Mouse (Mus musculus) hindbrain, embryonic 13.5 days (tissue): ENCODE measurements around the gene Clstn2. TPM values are rescaled to one million over a fixed set of nuclear protein-coding genes. Genes with fewer than 3 reads are reported as not detected.

Source experiments
- ATAC-seq: fragments of 200-750 bp; cut with Nextera tagmentation; 2 replicates; pipeline ENCODE4 v1.8.0; 2017; ENCODE audit warnings: moderate TSS enrichment; ENCODE audit not compliant: low FRiP score
- H3K27ac ChIP-seq: fragments of 300-500 bp; sonication (generic); 2 replicates; pipeline ENCODE4 v1.5.1; 2015; ENCODE audit warnings: inconsistent platforms, mild to moderate bottlenecking, moderate library complexity
- H3K27me3 ChIP-seq: fragments of 300-500 bp; sonication (generic); 2 replicates; pipeline ENCODE4 v1.6.1; 2015; ENCODE audit warnings: mild to moderate bottlenecking, inconsistent platforms
- H3K36me3 ChIP-seq: fragments of 300-500 bp; sonication (generic); 2 replicates; pipeline ENCODE4 v1.6.1; 2015; ENCODE audit warnings: mild to moderate bottlenecking, inconsistent platforms
- H3K4me1 ChIP-seq: fragments of 300-500 bp; sonication (generic); replicated peaks from 2 replicates; pipeline ENCODE4 v1.6.1; 2015; ENCODE audit warnings: inconsistent platforms
- H3K4me2 ChIP-seq: fragments of 300-500 bp; sonication (generic); 2 replicates; pipeline ENCODE4 v1.6.1; 2015; ENCODE audit warnings: inconsistent platforms, mild to moderate bottlenecking, moderate library complexity
- H3K4me3 ChIP-seq: fragments of 300-500 bp; sonication (generic); 2 replicates; pipeline ENCODE4 v1.5.1; 2015; ENCODE audit warnings: mild to moderate bottlenecking, inconsistent platforms
- H3K9ac ChIP-seq: fragments of 300-500 bp; sonication (generic); 2 replicates; pipeline ENCODE4 v1.6.1; 2015; ENCODE audit warnings: mild to moderate bottlenecking, inconsistent platforms
- H3K9me3 ChIP-seq: fragments of 300-500 bp; sonication (generic); 2 replicates; pipeline ENCODE4 v1.6.1; 2016; ENCODE audit warnings: inconsistent platforms
- WGBS: fragments of 180-500 bp; shearing (Covaris S2); methylation state at CpG from one replicate; pipeline ENCODE4 v1.1.7; 2015; 5-methylcytosine and 5-hydroxymethylcytosine counted together
- polyA plus RNA-seq: library from polyadenylated mRNA; unstranded; fragments of >200 nt; fragmentation: Nextera tagmentation; extraction: Ambion mirVana; gene quantifications from 2 replicates; pipeline ENCODE4 v1.2.1, GENCODE M21; 2015

The Clstn2 gene
- polyA plus RNA-seq, 1 experiment from 2014 or later, result 11.9 TPM

DNA sequence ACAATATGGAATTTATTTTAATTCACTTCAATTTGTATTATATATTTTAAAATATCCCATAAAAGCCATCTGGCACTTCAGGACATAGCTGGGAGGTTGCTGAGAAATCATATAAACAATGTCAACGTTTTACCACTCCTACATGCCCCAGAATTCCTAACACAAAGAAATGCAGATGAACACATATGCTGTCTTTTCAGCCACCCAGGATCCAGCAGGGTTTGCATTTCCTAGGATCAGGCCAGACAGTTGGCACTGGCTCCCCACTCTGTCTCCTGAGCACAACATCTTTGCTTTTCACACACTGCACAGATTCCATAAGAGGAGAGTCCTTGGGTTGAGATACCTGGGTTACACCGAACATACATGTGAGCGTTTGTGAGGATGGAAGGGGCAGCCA is 508.1 kb downstream of the Clstn2 start:
- no peak overlapping the region for H3K4me2 ChIP-seq
- no peak overlapping the region for H3K9ac ChIP-seq
- no peaks in the 10 kb centered on the region for H3K27me3 ChIP-seq
- H3K27ac ChIP-seq, result peak overlapping the region; percentile 42; the same call in 1 of the 2 replicates
- no peak overlapping the region for H3K4me3 ChIP-seq
- no peak for ATAC-seq
- 80% methylated on average over 3 of the region's 3 CpGs for WGBS
- no peaks in the 10 kb centered on the region; the same call in 1 of the 2 replicates for H3K4me1 ChIP-seq
- no peaks in the 10 kb centered on the region for H3K9me3 ChIP-seq
- no peaks in the 10 kb centered on the region for H3K36me3 ChIP-seq

DNA sequence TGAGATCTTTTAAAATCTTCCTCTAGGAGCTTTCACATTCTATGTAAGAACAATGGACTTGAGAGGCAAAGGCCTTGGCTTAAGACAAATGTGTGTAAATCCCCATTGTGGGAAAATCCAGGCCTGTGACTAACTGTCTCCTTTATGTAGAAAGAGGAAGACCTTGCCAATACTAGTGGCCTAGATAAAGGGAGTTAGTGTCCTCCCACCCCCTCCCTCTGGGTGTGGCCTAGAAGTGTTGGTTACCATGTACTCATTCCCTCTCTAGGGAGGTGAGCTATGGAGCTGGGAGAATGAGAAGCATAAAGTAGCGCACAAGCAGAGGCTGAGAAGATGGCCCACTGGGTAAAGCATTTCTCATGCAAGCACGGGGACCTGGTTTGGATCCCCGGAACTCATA is 512.2 kb downstream of the Clstn2 start:
- WGBS, result 96% methylated on average over 3 of the region's 3 CpGs
- Histone ChIP-seq H3K4me1 (no peaks in the 10 kb centered on the region), H3K4me3 (no peak overlapping the region), H3K4me2 (no peak overlapping the region), H3K27ac (no peak overlapping the region), H3K27me3 (no peaks in the 10 kb centered on the region), H3K36me3 (no peaks in the 10 kb centered on the region), H3K9ac (no peak overlapping the region), H3K9me3 (no peaks in the 10 kb centered on the region)
- no peak for ATAC-seq

- Histone ChIP-seq H3K9ac (no peak overlapping the region), H3K27me3 (no peaks in the 10 kb centered on the region), H3K9me3 (no peaks in the 10 kb centered on the region), H3K27ac (no peak overlapping the region), H3K4me1 (no peaks in the 10 kb centered on the region), H3K4me2 (no peak overlapping the region), H3K4me3 (no peak overlapping the region), H3K36me3 (no peaks in the 10 kb centered on the region)
- 62% methylated on average over 3 of the region's 3 CpGs for WGBS
- ATAC-seq, result no peak
These were observed 516.0 kb downstream of the Clstn2 start for GRCm38 (mm10) chr9:97517006-97517405.

DNA sequence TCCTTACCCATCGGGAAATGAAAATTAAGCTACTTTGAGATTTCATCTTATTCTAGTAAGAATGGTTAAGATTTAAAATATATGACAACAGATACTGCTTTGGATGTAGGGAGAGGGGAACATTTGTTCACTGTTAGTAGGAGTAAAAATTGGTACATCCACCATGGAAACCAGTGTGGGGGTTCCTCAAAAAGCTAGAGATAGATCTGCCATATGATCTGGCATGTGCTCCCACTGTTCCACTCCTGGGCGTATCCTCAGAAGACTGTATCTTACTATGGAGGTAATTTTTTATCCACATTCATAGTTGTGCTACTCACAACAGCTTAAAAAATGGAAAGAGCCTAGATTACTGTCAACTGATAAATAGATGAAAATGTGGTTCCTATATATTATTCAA is 518.3 kb downstream of the Clstn2 start:
- 88% methylated on average over 2 of the region's 2 CpGs for WGBS
- Histone ChIP-seq H3K9me3 (no peaks in the 10 kb centered on the region), H3K4me1 (no peaks in the 10 kb centered on the region), H3K27me3 (no peaks in the 10 kb centered on the region), H3K27ac (no peak overlapping the region), H3K36me3 (no peaks in the 10 kb centered on the region), H3K4me3 (no peak overlapping the region), H3K9ac (no peak overlapping the region), H3K4me2 (no peak overlapping the region)
- no peak for ATAC-seq

DNA sequence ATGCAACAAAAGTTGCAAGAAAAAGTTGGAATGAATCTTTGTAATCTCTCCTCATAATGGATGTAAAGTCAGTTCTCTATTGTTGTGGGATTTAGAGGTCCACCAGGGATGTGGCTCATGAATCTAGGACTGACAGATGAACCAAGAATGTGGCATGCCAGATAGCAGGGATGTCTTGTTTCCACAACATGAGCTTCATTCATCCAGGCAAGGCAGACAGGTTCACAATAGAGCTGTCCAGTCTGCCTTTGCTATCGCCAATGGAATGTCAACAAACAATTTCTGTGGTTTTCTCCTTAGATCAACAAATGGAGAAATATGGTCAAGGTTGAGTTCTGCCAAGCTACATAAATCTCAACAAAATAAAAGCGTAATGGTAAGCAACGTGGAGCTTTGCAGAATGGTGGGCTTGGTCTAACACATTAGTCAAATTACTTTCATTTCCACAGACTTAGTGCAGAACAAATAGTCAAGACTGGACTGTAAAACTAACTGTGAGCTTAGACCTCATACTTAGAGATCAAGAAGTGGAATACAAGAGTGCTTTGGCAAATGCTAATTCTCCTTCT is 520.6 kb downstream of the Clstn2 start:
- Histone ChIP-seq H3K4me2 (no peak overlapping the region), H3K36me3 (no peaks in the 10 kb centered on the region), H3K4me3 (no peak overlapping the region), H3K9ac (no peak overlapping the region), H3K27me3 (no peaks in the 10 kb centered on the region), H3K27ac (no peak overlapping the region), H3K9me3 (no peaks in the 10 kb centered on the region), H3K4me1 (no peaks in the 10 kb centered on the region)
- ATAC-seq, result no peak
- WGBS, result 69% methylated on average over 3 of the region's 3 CpGs

GRCm38 (mm10) chr9:97501416-97501815 is 531.6 kb downstream of the Clstn2 start:
- WGBS, result 58% methylated on average over 4 of the region's 4 CpGs
- Histone ChIP-seq H3K36me3 (no peaks in the 10 kb centered on the region), H3K4me2 (no peak overlapping the region), H3K9me3 (no peaks in the 10 kb centered on the region), H3K9ac (no peak overlapping the region), H3K27me3 (no peaks in the 10 kb centered on the region), H3K27ac (no peak overlapping the region), H3K4me1 (peaks cover 7% of the 10 kb centered on the region; the same call in 1 of the 2 replicates), H3K4me3 (no peak overlapping the region)
- no peak for ATAC-seq

GRCm38 (mm10) chr9:97495056-97495455 is 537.9 kb downstream of the Clstn2 start:
- WGBS, result 94% methylated on average over 6 of the region's 6 CpGs
- Histone ChIP-seq H3K4me1 (no peaks in the 10 kb centered on the region), H3K9me3 (no peaks in the 10 kb centered on the region), H3K4me2 (no peak overlapping the region), H3K4me3 (no peak overlapping the region), H3K27ac (no peak overlapping the region), H3K9ac (no peak overlapping the region), H3K36me3 (no peaks in the 10 kb centered on the region), H3K27me3 (no peaks in the 10 kb centered on the region)
- ATAC-seq, result no peak

- H3K27ac ChIP-seq, result no peak overlapping the region
- H3K27me3 ChIP-seq, result no peaks in the 10 kb centered on the region
- H3K4me1 ChIP-seq, result no peaks in the 10 kb centered on the region
- H3K36me3 ChIP-seq, result no peaks in the 10 kb centered on the region
- no peak overlapping the region for H3K4me3 ChIP-seq
- 87% methylated on average over 2 of the region's 2 CpGs for WGBS
- H3K9ac ChIP-seq, result no peak overlapping the region
- H3K9me3 ChIP-seq, result no peaks in the 10 kb centered on the region
- no peak for ATAC-seq
- no peak overlapping the region for H3K4me2 ChIP-seq
These were observed 541.4 kb downstream of the Clstn2 start for GRCm38 (mm10) chr9:97491626-97492025.

DNA sequence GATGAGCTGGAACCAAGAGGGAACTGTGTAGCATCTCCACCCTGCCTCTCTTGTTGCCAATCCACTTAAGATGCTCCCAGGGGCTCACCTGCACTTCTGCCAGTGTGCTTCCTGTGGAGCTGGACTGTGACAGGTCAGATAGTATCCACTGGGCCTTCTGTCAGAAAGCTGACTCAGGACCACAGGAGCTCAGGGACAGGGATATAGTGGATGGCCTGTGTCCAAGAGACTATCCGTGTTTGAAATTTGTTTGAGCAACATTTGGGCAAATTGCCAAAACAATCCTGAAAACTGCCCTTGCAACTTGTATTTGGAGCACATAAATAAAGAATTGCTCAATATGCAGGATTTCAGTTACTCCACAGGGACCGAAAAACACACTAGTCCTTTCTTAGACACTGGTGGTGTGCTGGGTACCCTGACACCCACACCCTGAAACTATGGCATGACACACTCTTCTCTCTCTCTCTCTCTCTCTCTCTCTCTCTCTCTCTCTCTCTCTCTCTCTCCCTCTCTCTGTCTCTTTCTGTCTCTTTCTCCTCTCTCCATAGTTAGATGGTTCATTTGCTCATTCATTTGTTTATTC is 542.3 kb downstream of the Clstn2 start:
- Histone ChIP-seq H3K36me3 (no peaks in the 10 kb centered on the region), H3K9ac (no peak overlapping the region), H3K4me1 (no peaks in the 10 kb centered on the region), H3K4me3 (no peak overlapping the region), H3K9me3 (no peaks in the 10 kb centered on the region), H3K27ac (no peak overlapping the region), H3K27me3 (no peaks in the 10 kb centered on the region), H3K4me2 (no peak overlapping the region)
- WGBS, result 62% methylated on average over 2 of the region's 2 CpGs
- no peak for ATAC-seq

- no peaks in the 10 kb centered on the region for H3K27me3 ChIP-seq
- H3K27ac ChIP-seq, result no peak overlapping the region
- WGBS, result 84% methylated on average over 7 of the region's 7 CpGs
- no peak overlapping the region for H3K4me3 ChIP-seq
- H3K36me3 ChIP-seq, result no peaks in the 10 kb centered on the region
- H3K4me1 ChIP-seq, result no peaks in the 10 kb centered on the region
- no peak for ATAC-seq
- H3K9me3 ChIP-seq, result no peaks in the 10 kb centered on the region
- H3K4me2 ChIP-seq, result no peak overlapping the region
- H3K9ac ChIP-seq, result no peak overlapping the region
These were observed 546.2 kb downstream of the Clstn2 start for GRCm38 (mm10) chr9:97486826-97487225.

GRCm38 (mm10) chr9:97481187-97481586 is 551.8 kb downstream of the Clstn2 start:
- no peak overlapping the region for H3K27ac ChIP-seq
- no peak for ATAC-seq
- H3K36me3 ChIP-seq, result no peaks in the 10 kb centered on the region
- H3K4me2 ChIP-seq, result no peak overlapping the region
- 87% methylated on average over 1 of the region's 1 CpGs for WGBS
- no peak overlapping the region for H3K9ac ChIP-seq
- no peak overlapping the region for H3K4me3 ChIP-seq
- H3K9me3 ChIP-seq, result no peaks in the 10 kb centered on the region
- H3K4me1 ChIP-seq, result peaks cover 9% of the 10 kb centered on the region
- no peaks in the 10 kb centered on the region for H3K27me3 ChIP-seq

DNA sequence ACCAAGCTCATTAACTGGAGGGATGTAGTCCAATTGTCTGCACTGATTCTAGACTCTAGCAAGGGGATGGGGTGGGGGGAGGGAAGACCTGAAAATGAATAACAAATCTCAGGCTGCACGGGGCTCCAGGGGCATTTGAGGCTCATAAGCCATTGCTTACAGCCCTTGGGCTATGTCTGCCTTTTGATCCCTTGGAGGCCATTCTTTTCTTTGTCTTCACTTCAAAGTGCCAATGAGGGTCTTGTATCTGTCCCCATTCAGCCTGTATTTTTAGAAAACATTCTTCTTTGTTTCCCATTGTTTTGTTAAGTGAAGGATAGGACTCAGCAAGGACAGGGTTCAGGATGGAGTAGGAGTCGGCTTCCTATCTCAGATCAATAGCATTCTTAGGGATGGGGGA is 556.0 kb downstream of the Clstn2 start:
- Histone ChIP-seq H3K27ac (peak overlapping the region; percentile 25; the same call in 1 of the 2 replicates), H3K27me3 (no peaks in the 10 kb centered on the region), H3K9ac (no peak overlapping the region), H3K9me3 (no peaks in the 10 kb centered on the region), H3K4me2 (no peak overlapping the region), H3K4me3 (no peak overlapping the region), H3K4me1 (peaks cover 16% of the 10 kb centered on the region), H3K36me3 (no peaks in the 10 kb centered on the region)
- no peak for ATAC-seq
- 12% methylated on average over 2 of the region's 2 CpGs for WGBS

- H3K4me1 ChIP-seq, result peaks cover 16% of the 10 kb centered on the region
- no peaks in the 10 kb centered on the region for H3K9me3 ChIP-seq
- no peak overlapping the region for H3K4me3 ChIP-seq
- WGBS, result 66% methylated on average over 3 of the region's 3 CpGs
- H3K9ac ChIP-seq, result no peak overlapping the region
- no peaks in the 10 kb centered on the region for H3K36me3 ChIP-seq
- peak overlapping the region; percentile 25 for H3K27ac ChIP-seq
- ATAC-seq, result no peak
- H3K27me3 ChIP-seq, result no peaks in the 10 kb centered on the region
- H3K4me2 ChIP-seq, result no peak overlapping the region
These were observed 556.5 kb downstream of the Clstn2 start for GRCm38 (mm10) chr9:97476456-97476855.
